Mouse (Mus musculus) G1E (cell line): ENCODE data around the gene Btbd9.

Experiments
- CTCF ChIP-seq: IDR thresholded peaks from 2 replicates; pipeline ENCODE4 v1.5.1; 2012; ENCODE audit warnings: low read depth, low read length, inconsistent platforms, mixed read lengths
- GATA1 ChIP-seq: IDR thresholded peaks from 2 replicates; pipeline ENCODE4 v1.6.1; 2012; ENCODE audit warnings: borderline replicate concordance, low read length, inconsistent platforms, mixed read lengths

GRCm38 (mm10) chr17:30261307-30261982, 314.8 kb downstream of the Btbd9 start:
- TF ChIP-seq CTCF, result no peak
- TF ChIP-seq GATA1, result no peak
